Mouse (Mus musculus): ENCODE results near the gene March10. TPM values are rescaled to one million over a fixed set of nuclear protein-coding genes. Genes with fewer than 3 reads are reported as not detected.
A peak's percentile ranks its signal among the peaks of the same experiment; 100 is the strongest.

Gene March10
- polyA plus RNA-seq, 1 experiment from 2014 or later = 0.35 TPM

GRCm38 (mm10) chr11:105338596-105339390 lies 117.7 kb downstream of the March10 start:
- no peak overlapping the region for H3K4me2 ChIP-seq (ENCODE audit: low read length)
- ATAC-seq = no peak
- no peaks in the 10 kb centered on the region for H3K36me3 ChIP-seq (ENCODE audit: control insufficient read depth, insufficient read depth)
- 71% methylated on average over 12 of the region's 12 CpGs for WGBS
- no peaks in the 10 kb centered on the region for H3K27me3 ChIP-seq (replicated peaks; ENCODE audit: control insufficient read depth, insufficient read depth, low read length)
- peaks cover 4% of the 10 kb centered on the region; the same call in 1 of the 2 replicates for H3K4me1 ChIP-seq (replicated peaks; ENCODE audit: control insufficient read depth, insufficient read depth, low read length)
- no peak overlapping the region for H3K9ac ChIP-seq (replicated peaks; ENCODE audit: low read depth, low read length)
- no peak overlapping the region for H3K27ac ChIP-seq (ENCODE audit: low read length)
- H3K9me3 ChIP-seq (ENCODE audit: control insufficient read depth, low read length) = no peaks in the 10 kb centered on the region
- no peak overlapping the region for H3K4me3 ChIP-seq (replicated peaks; ENCODE audit: low read length)

GRCm38 (mm10) chr11:105333867-105334670 lies 122.5 kb downstream of the March10 start:
- no peaks in the 10 kb centered on the region for H3K36me3 ChIP-seq (ENCODE audit: control insufficient read depth, insufficient read depth)
- peak; percentile 38; the same call in 1 of the 2 replicates for ATAC-seq
- no peak overlapping the region for H3K4me3 ChIP-seq (replicated peaks; ENCODE audit: low read length)
- no peaks in the 10 kb centered on the region for H3K9me3 ChIP-seq (ENCODE audit: control insufficient read depth, low read length)
- H3K27me3 ChIP-seq (replicated peaks; ENCODE audit: control insufficient read depth, insufficient read depth, low read length) = no peaks in the 10 kb centered on the region
- WGBS = 34% methylated on average over 8 of the region's 8 CpGs
- no peak overlapping the region for H3K27ac ChIP-seq (ENCODE audit: low read length)
- H3K4me1 ChIP-seq (replicated peaks; ENCODE audit: control insufficient read depth, insufficient read depth, low read length) = peaks cover 7% of the 10 kb centered on the region
- H3K4me2 ChIP-seq (ENCODE audit: low read length) = no peak overlapping the region
- no peak overlapping the region for H3K9ac ChIP-seq (replicated peaks; ENCODE audit: low read depth, low read length)

GRCm38 (mm10) chr11:105332468-105332867 lies 124.1 kb downstream of the March10 start:
- no peaks in the 10 kb centered on the region for H3K36me3 ChIP-seq (ENCODE audit: control insufficient read depth, insufficient read depth)
- H3K9ac ChIP-seq (replicated peaks; ENCODE audit: low read depth, low read length) = no peak overlapping the region
- 64% methylated on average over 8 of the region's 8 CpGs for WGBS
- H3K9me3 ChIP-seq (ENCODE audit: control insufficient read depth, low read length) = no peaks in the 10 kb centered on the region
- H3K4me1 ChIP-seq (replicated peaks; ENCODE audit: control insufficient read depth, insufficient read depth, low read length) = peaks cover 7% of the 10 kb centered on the region
- H3K27me3 ChIP-seq (replicated peaks; ENCODE audit: control insufficient read depth, insufficient read depth, low read length) = no peaks in the 10 kb centered on the region
- H3K27ac ChIP-seq (ENCODE audit: low read length) = no peak overlapping the region
- no peak overlapping the region for H3K4me3 ChIP-seq (replicated peaks; ENCODE audit: low read length)
- no peak overlapping the region for H3K4me2 ChIP-seq (ENCODE audit: low read length)
- ATAC-seq = peak; percentile 20; the same call in 1 of the 2 replicates

- Histone ChIP-seq H3K4me1 (replicated peaks; ENCODE audit: control insufficient read depth, insufficient read depth, low read length) (peaks cover 7% of the 10 kb centered on the region), H3K9ac (replicated peaks; ENCODE audit: low read depth, low read length) (no peak overlapping the region), H3K9me3 (ENCODE audit: control insufficient read depth, low read length) (no peaks in the 10 kb centered on the region), H3K4me2 (ENCODE audit: low read length) (no peak overlapping the region), H3K36me3 (ENCODE audit: control insufficient read depth, insufficient read depth) (no peaks in the 10 kb centered on the region), H3K4me3 (replicated peaks; ENCODE audit: low read length) (no peak overlapping the region), H3K27me3 (replicated peaks; ENCODE audit: control insufficient read depth, insufficient read depth, low read length) (no peaks in the 10 kb centered on the region), H3K27ac (ENCODE audit: low read length) (no peak overlapping the region)
- 47% methylated on average over 10 of the region's 10 CpGs for WGBS
- ATAC-seq = no peak
Observed at GRCm38 (mm10) chr11:105331732-105332131, 124.8 kb downstream of the March10 start.

- H3K9ac ChIP-seq (replicated peaks; ENCODE audit: low read depth, low read length) = no peak overlapping the region
- no peak overlapping the region for H3K27ac ChIP-seq (ENCODE audit: low read length)
- 94% methylated on average over 3 of the region's 3 CpGs for WGBS
- no peak overlapping the region for H3K4me2 ChIP-seq (ENCODE audit: low read length)
- H3K4me3 ChIP-seq (replicated peaks; ENCODE audit: low read length) = no peak overlapping the region
- peaks cover 7% of the 10 kb centered on the region for H3K4me1 ChIP-seq (replicated peaks; ENCODE audit: control insufficient read depth, insufficient read depth, low read length)
- H3K27me3 ChIP-seq (replicated peaks; ENCODE audit: control insufficient read depth, insufficient read depth, low read length) = no peaks in the 10 kb centered on the region
- no peaks in the 10 kb centered on the region for H3K36me3 ChIP-seq (ENCODE audit: control insufficient read depth, insufficient read depth)
- ATAC-seq = no peak
- H3K9me3 ChIP-seq (ENCODE audit: control insufficient read depth, low read length) = no peaks in the 10 kb centered on the region
Observed at GRCm38 (mm10) chr11:105331129-105331528, 125.4 kb downstream of the March10 start.

DNA sequence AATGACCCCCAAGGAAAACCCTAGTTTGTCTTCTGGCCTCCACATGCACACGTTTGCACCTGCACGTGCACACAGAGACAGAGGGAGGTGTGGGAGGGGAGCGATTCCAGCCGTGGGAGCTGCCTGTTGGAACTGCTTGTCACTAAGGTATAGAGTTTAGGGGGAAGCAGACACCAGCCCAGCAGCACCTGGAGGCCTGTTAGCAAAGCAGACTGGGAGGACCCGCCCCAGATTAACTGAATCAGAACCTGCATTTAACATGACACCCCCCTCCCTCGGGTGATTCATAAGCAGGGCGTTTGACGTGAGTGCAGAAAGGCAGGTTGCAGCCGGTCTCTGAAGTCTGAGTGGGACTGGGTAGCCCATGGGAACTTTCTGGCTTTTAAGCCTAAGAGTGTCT lies 126.6 kb downstream of the March10 start:
- H3K9ac ChIP-seq (replicated peaks; ENCODE audit: low read depth, low read length) = no peak overlapping the region
- WGBS = 77% methylated on average over 9 of the region's 9 CpGs

DNA sequence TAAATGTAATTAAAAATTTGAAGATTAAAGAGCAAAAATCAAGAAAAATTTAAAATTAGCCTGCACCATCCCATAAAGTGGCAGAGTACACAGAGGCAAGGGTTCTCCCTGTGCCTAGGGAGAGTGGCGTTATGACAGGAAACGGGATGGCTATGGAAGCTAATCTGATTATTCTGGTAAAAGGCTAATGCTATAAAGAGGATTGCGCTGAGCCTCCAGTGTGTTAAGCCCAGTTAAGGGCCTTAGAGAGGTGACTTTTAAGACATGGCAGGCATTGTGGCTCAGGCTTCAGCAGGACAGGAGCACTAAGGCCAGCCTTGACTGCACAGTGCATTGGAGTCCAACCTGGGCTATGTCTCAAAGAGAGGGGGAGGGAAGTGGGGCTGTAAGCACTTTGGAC lies 129.4 kb downstream of the March10 start:
- Histone ChIP-seq H3K4me3 (replicated peaks; ENCODE audit: low read length) (no peak overlapping the region), H3K9ac (replicated peaks; ENCODE audit: low read depth, low read length) (no peak overlapping the region), H3K9me3 (ENCODE audit: control insufficient read depth, low read length) (no peaks in the 10 kb centered on the region), H3K4me2 (ENCODE audit: low read length) (no peak overlapping the region), H3K36me3 (ENCODE audit: control insufficient read depth, insufficient read depth) (no peaks in the 10 kb centered on the region), H3K4me1 (replicated peaks; ENCODE audit: control insufficient read depth, insufficient read depth, low read length) (peaks cover 3% of the 10 kb centered on the region), H3K27me3 (replicated peaks; ENCODE audit: control insufficient read depth, insufficient read depth, low read length) (no peaks in the 10 kb centered on the region), H3K27ac (ENCODE audit: low read length) (no peak overlapping the region)
- 84% methylated on average over 3 of the region's 3 CpGs for WGBS
- no peak for ATAC-seq

More for the DNA sequence above, 126.6 kb downstream of the March10 start:
- no peaks in the 10 kb centered on the region for H3K36me3 ChIP-seq (ENCODE audit: control insufficient read depth, insufficient read depth)
- H3K9me3 ChIP-seq (ENCODE audit: control insufficient read depth, low read length) = no peaks in the 10 kb centered on the region
- peaks cover 7% of the 10 kb centered on the region for H3K4me1 ChIP-seq (replicated peaks; ENCODE audit: control insufficient read depth, insufficient read depth, low read length)
- no peaks in the 10 kb centered on the region for H3K27me3 ChIP-seq (replicated peaks; ENCODE audit: control insufficient read depth, insufficient read depth, low read length)
- H3K4me2 ChIP-seq (ENCODE audit: low read length) = no peak overlapping the region
- no peak for ATAC-seq
- no peak overlapping the region for H3K27ac ChIP-seq (ENCODE audit: low read length)
- no peak overlapping the region for H3K4me3 ChIP-seq (replicated peaks; ENCODE audit: low read length)

DNA sequence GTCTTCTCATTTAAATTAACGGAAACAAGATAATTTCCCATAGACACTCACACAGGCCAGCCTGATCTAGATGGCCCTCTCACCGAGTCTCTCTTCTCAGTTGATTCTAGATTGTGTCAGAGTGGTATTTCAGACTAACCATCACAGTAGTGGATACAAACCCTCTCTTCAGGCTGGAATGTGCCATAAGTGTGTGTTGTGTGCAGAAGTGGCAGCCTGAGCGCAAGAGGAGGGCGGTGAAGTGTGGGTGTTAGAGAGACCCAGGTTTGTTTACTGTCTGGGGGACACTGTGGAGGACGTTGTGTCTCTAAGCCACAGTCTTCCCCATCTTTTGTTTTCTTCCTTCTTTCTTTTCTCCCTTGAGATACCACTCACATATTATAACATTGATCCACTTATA lies 133.0 kb downstream of the March10 start:
- Histone ChIP-seq H3K4me3 (replicated peaks; ENCODE audit: low read length) (no peak overlapping the region), H3K4me2 (ENCODE audit: low read length) (no peak overlapping the region), H3K9me3 (ENCODE audit: control insufficient read depth, low read length) (no peaks in the 10 kb centered on the region), H3K27me3 (replicated peaks; ENCODE audit: control insufficient read depth, insufficient read depth, low read length) (no peaks in the 10 kb centered on the region), H3K9ac (replicated peaks; ENCODE audit: low read depth, low read length) (no peak overlapping the region), H3K36me3 (ENCODE audit: control insufficient read depth, insufficient read depth) (no peaks in the 10 kb centered on the region), H3K4me1 (replicated peaks; ENCODE audit: control insufficient read depth, insufficient read depth, low read length) (no peaks in the 10 kb centered on the region), H3K27ac (ENCODE audit: low read length) (no peak overlapping the region)
- no peak for ATAC-seq
- 86% methylated on average over 5 of the region's 5 CpGs for WGBS

DNA sequence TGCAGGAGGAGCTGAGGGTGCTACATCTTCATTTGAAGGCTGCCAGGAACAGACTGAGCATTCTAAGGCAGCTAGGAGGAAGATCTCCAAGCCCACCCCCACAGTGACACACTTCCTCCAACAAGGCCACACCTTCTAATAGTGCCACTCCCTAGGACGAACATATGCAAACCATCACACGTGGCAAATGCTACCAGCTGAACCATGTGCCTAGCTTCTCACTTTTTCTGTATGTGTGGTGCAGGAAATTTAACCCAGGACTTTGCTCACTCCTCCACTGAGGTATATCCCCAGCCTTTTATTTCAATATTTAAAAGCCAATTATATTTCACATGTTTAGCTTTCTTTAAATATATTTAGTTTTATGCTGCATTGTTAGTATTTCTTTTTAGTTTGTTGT lies 135.4 kb downstream of the March10 start:
- H3K9ac ChIP-seq (replicated peaks; ENCODE audit: low read depth, low read length) = no peak overlapping the region
- H3K4me3 ChIP-seq (replicated peaks; ENCODE audit: low read length) = no peak overlapping the region
- no peaks in the 10 kb centered on the region for H3K4me1 ChIP-seq (replicated peaks; ENCODE audit: control insufficient read depth, insufficient read depth, low read length)
- ATAC-seq = no peak
- no peaks in the 10 kb centered on the region for H3K9me3 ChIP-seq (ENCODE audit: control insufficient read depth, low read length)
- no peak overlapping the region for H3K27ac ChIP-seq (ENCODE audit: low read length)
- no peaks in the 10 kb centered on the region for H3K36me3 ChIP-seq (ENCODE audit: control insufficient read depth, insufficient read depth)
- no peak overlapping the region for H3K4me2 ChIP-seq (ENCODE audit: low read length)
- 74% methylated on average over 2 of the region's 2 CpGs for WGBS
- no peaks in the 10 kb centered on the region for H3K27me3 ChIP-seq (replicated peaks; ENCODE audit: control insufficient read depth, insufficient read depth, low read length)
